Mouse (Mus musculus) bone marrow, adult 2 months (tissue): ENCODE results near the gene Lzic.

ENCODE experiments used
- CTCF ChIP-seq: fragments of 200-500 bp; IDR thresholded peaks from 2 replicates; pipeline ENCODE4 v1.5.1; 2011; ENCODE audit warnings: low read length, control low read depth; ENCODE audit not compliant: control insufficient read depth, insufficient read depth
- POLR2A ChIP-seq: fragments of 200-500 bp; IDR thresholded peaks from 2 replicates; pipeline ENCODE4 v1.6.1; 2011; ENCODE audit warnings: low read depth, mild to moderate bottlenecking, control low read depth, low read length, borderline replicate concordance; ENCODE audit not compliant: control insufficient read depth

DNA sequence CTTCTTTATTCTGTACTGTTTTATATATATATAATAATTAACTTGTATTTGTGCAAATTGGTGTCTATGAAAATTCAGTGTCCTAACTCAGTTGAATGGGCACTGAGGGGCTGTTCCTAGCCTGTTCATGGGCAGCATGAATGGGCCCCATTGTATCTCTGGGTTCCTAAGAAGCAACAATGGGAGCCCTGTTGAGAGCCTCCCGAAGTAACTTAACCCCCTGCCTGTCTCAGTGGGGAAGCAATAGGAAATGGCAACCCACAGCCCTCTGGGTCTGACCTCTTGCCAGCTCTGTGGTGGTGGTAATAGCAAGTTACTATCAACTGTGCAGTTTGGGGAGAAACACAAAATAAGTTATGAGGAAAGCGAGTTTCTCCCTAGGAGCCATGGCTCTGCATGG lies 11.6 kb downstream of the Lzic start:
- TF ChIP-seq CTCF: no peak
- TF ChIP-seq POLR2A: no peak
